Mouse (Mus musculus): ENCODE results near the gene Chmp2a.

Chmp2a gene

DNA sequence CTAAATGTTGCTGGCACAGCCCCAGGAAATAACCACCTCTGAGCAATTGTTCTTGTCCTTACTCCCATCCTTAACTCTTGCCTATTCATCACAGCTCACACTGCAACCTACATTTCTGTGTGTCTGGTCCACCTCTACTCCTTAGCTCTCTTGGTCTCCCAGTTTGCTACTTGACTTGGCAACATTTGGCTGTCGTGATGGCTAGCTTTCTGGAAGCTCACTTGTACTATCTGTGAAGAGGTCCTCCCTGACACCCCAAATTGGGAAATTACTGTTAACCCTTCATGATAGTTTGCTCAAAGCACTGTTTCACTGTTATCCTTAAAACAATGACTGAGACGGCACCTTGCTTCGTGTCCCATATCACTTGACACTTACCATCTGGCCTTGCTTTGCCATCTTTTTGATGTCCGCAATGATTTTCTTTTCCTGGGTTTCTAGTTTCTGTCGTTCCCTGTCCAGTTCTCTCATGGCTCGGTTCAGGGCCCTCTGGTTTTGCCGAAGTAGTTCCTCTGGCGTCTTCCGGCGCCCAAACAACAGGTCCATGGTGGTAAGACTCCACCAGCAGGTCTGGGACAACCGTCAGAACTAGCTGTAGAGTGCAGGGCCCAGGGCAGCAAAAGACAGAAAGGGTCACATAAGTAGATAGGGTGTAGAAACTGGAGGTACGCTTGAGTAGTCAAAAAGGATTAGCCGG, 1.0 kb downstream of the Chmp2a start:
- DNase-seq, result peak in 1 of 2 experiments; percentile 28

DNA sequence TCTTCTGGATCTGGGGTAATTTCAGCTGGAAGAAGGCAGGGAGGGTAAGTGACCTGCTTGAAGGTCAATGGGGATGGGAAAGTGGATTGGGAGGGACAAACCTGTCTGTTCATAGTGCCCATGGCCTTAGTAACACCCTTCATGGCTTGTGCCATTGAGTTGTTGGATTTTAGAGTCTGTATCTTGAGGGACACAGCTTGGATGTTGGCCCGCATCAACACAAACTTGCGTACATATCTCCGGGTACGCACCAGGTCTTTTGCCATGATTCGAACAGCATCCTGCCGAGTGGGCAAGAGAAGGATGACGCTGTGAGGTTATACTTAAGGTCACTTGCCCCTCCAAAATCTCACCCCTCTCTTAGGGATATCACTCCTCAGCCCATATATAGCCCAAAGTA, 2.1 kb downstream of the Chmp2a start:
- peak in 1 of 2 experiments; percentile 11 for DNase-seq

DNA sequence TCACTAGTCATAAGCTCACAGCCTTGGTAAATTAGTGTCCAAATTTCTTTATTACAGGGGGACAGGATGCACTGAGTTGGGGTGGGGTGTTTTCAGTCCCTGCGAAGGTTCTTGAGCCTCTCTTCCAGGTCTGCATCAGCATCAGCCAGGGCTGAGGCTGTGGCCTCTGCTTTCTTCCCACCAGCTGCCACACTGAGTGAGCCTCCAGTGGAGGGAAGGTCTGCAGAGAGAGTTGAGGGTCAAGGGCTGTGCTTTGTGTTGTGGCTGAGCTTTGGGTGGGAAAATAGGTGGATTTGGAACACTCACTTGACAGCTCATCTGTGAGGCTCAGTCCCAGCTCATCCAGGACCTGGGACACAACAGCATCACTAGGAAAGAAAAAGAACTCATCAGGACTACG, 2.6 kb downstream of the Chmp2a start:
- no peak for DNase-seq

DNA sequence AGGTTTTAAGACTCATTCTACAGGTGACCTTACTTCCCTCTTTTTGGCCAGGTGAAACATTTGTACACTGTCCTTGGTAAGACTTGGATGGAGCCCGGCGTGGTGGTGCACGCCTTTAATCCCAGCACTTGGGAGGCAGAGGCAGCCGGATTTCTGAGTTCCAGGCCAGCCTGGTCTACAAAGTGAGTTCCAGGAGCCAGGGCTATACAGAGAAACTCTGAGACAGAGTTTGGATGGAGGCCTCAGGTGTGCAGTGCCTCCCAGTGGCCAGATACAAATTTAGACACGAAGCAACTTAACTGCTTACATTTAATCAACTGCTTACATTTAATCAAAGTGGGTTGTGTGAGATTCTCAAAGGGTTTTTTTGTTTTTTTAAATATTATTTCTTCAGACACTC, 3.5 kb downstream of the Chmp2a start:
- peak in 1 of 2 experiments; percentile 14 for DNase-seq

DNA sequence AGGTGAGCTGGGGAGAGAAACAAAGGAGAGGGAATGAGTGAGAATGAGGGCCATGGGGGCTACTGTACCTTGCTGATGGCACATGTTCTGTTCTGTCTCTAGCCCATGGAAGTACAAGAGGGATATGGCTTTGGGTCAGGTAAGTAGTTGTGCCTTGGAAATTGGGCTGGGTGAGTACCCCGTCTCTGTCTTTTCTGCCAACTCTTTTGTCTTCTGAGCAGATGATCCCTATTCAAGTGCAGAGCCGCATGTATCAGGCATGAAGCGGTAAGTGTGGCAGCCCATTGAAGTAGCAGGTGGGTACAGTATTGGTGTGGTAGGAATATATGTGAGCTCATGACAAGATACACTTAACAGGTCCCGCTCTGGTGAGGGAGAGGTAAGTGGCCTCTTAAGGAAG, 5.6 kb downstream of the Chmp2a start:
- DNase-seq, result no peak

DNA sequence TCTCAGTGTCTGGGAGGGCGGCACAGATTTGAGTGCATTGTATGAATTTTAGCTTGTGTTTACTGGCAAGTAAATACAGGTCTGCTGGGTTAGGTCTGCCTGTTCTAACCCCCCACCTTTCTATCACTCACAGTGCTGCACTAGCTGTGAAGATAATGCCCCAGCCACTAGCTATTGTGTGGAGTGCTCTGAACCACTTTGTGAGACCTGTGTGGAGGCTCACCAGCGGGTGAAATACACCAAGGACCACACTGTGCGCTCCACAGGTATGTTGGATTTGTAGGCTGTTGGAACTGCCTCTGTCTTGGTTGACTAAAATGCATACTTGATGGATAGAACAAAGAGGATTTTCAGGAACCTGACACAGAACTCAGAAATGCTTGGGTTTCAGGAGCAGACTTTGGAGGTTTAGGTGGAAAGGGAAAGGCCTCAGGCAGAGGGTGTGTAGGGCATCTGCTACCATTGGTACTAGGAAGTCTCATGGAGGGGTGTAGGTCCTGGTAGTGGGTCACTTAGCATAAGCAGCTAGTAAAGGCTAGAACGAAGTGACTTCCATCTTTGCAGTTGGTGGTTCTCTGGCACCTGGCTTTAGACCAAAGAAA, 9.0 kb downstream of the Chmp2a start:
- peak in 1 of 2 experiments; percentile 13 for DNase-seq

DNA sequence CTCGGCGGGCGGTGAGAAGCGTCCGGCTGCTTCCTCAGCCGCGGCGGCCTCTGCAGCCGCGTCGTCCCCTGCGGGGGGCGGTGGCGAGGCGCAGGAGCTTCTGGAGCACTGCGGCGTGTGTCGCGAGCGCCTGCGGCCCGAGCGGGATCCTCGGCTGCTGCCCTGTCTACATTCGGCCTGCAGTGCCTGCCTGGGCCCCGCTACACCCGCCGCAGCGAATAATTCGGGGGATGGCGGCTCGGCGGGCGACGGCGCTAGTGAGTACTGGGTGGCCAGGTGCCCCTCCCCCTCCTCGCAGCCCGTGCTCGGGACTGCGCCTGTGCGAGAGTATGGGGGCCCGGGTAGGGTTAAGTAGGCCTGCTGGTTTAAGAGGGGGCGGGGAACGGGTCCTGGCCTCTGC, 9.8 kb downstream of the Chmp2a start:
- DNase-seq, result peak; percentile 79 to 84

DNA sequence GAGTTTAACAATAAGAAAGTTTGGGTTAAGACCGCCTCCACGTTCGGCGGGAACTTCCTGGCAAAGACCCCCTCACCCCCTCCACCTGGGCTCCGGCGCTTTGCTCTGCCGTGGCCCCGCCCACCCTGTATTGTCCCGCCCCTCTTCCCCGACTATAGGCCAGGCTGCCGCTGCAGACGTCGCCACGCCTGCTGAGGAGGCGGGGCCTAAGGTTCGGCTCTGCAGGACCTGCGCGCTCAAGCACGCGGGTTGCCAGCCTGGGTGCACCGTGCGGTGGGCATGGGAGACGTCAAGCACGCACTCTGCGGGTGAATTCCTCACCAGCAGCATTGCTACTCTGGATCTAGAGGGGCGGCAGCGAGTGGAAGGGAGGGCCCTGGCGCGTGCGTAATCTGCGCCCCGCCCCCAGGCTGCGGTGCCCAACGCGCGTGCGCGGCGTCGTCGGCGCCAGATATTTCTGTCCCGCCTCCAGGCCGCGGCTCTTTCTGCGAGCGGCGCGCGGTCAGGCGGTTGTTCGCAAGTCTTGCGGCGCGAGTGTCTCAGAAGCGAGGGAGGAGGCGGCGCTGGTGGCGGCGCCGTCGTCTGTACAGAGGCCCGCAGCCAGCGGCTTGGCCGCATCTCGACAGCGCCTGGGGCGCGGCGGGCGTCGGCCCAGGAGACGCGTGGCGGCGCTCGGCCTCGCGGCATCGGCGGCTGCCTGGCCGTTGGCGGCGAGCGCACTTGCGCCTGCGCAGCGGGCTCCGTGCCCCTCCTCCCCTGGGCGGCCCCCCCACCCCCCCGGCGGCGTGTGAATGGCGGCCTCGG, 10.5 kb downstream of the Chmp2a start:
- peak; percentile 89 to 98 for DNase-seq

DNA sequence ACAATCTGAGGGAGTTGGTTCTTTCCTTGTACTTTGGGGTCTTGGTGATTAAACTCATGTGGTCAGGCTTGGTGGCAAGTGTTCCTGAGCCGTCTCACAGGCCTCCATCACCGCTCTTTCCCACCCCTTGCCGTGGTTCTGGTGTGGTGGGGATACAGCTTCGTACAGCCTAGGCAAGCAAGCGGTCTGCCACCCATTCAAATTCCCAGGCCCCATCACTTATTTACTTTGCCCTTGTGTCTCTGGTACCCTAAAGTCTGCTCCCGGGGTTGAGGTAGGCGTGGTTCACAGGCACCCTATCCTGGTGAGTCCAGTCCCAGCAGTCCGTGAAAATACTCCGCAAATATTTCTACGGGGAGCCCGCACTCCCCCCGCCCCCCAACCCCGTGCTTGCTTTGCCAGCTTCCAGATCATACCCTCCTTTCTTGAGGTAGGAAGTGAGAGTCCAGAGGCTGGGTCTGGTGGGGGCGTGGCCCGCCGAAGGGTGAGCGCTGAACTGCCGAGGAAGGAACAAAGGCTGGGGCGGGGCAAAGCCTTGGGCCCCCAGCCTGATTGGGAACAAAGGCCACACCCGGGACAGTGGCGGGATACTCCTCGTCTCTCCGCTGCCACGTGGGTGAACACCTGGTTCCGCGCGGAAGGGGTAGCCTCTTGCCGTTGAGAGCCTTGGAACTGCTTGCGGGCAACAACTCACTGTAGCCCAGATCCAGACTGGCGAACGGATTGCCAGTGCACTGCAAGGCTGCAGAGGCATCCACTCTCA, 11.7 kb downstream of the Chmp2a start:
- peak; percentile 53 to 59 for DNase-seq

DNA sequence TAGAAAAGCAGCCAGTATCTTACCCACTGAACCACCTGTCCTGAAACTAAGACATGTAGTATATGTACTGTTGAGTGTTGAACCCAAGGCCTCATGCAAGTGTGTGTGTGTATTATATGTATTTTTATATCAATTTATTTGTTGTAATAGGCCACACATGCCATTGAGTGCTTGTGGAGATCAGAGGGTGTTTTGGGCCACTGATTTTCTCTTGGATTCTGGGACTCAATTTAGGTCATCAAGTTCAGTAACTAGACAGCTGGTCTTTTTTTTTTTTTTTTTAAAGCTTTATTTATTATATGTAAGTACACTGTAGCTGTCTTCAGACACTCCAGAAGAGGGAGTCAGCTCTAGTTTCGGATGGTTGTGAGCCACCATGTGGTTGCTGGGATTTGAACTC, 19.4 kb downstream of the Chmp2a start:
- DNase-seq, result no peak

DNA sequence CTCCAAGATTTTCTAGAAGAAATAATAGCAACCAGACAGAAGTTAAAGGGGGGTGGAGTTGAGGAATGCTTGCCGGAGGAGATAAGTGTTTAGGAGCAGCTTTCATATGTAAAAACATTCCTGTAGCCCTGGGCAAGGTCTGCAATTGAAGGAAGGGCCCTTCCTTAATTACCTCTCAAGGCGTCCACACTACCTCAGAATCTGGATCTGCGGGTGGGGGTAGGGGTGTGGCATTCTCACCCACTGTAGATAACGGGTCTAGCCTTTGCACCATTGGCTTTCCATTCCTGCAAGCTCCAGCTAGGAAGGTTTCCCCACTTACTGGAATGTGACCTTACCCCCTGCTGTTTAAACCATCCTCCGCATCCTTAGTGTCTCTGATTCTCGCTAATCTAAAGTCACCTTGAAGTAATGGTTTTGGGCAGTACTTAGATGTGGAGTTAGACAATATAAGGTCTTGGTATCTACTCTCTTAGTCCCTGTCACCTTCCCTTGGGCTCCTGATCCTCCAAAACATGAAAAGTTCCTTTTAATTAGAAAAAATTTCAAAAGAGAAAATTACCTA, 20.2 kb downstream of the Chmp2a start:
- no peak for DNase-seq

DNA sequence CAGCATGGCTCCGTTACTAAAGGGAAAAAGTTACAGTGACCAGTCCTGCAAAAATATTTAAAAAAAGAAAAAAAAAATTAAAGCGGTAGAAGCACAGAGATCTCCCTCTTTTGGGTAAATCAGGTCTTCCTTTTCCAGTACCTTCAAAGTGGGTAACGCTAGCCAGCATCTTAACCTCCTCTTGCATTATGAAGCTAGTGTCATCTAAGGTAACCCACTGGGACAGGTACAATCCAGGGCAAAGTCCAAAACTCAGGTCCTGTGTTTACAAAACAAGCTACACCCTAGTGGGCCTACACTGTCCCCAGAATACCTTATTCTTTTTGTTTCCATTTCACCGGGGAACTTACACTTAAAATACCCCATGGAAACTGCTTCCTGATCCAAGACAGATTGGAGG, 20.9 kb downstream of the Chmp2a start:
- no peak for DNase-seq

DNA sequence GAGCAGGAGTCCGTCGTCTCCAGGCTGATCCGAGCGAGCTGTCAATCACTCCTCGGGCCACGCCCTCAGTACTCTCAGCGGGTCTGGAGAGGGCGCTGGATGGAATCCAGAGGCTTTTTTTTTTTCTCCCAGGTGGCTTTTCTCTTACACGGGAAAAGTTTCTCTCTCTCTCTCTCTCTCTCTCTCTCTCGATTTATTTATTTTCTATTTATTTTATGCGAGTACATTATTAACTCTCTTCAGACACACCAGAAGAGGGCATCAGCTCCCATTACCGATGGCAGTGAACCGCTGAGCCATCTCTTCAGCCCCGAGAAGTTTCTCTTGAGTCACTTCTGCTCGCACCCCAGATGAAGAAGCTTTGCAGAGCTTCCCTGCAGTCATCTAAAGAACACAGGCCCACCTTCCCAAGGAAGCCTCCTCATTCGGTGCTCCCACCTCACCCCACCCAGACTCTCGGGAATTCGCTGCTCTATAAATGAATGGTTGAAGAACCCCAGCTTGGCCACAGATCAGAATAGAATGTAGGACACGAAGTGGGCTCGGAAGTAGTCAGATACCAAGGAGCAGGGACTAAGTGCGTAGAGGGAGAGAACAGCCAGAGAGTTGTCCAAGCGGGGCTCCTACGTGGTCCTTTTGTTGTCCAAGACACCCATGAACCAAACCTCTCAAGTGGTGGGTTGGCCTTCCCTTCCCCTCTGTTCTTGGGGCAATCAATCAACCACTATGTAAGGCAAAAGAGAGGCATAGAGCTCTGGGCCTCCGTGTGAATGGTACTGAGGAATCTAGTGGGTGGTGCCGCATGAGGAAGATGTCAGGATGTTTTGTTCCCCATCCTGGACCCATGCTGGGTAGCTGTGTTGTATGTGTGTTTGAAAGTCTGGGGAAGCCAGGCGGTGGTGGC, 24.4 kb downstream of the Chmp2a start, which contains the start of gene Zbtb45:
Zbtb45 (minus strand) TSS at position 30 of the 904 bp plus-strand sequence.
- DNase-seq, result peak in 1 of 2 experiments; percentile 40

DNA sequence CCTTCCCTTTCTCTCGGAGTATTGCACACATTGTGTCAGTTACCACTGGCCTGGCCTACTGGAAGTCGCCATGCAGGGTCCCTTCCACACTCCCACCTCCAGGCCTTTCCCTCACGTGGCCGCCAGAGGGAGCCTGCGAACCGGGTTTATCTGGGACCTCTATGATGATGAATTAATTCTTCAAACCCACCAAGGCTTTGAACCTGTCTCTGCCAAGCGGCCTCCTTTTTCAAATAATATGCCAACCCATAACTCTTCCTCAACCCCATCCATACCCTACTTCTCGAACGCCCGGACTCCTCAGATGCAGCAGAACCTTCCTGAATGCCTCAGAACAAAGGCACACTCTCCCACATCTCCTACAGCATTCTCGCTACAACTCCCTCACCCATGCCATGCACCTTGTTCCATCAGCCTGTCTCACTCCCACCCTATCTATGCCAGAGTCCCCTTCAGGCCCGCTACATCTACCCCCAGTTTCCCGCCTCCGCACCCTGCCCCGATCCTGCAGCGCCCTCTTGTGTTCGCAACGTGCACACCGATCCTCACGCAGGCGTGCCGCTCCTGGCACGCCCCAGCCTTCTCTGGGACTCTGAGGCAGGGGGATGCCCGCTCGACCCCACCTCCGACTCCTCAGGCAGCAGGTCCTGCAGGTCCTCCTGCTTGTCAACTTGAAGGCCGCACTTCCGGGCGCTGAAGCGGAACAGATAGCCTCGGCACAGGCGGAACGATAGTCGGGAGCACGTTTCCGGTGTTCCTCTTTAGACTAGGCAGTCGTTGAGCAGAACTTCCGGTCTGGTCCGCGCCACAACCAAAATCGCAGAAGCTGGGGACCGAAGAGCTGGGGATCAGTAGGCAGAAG, 25.2 kb downstream of the Chmp2a start:
- DNase-seq, result peak; percentile 89 to 92

DNA sequence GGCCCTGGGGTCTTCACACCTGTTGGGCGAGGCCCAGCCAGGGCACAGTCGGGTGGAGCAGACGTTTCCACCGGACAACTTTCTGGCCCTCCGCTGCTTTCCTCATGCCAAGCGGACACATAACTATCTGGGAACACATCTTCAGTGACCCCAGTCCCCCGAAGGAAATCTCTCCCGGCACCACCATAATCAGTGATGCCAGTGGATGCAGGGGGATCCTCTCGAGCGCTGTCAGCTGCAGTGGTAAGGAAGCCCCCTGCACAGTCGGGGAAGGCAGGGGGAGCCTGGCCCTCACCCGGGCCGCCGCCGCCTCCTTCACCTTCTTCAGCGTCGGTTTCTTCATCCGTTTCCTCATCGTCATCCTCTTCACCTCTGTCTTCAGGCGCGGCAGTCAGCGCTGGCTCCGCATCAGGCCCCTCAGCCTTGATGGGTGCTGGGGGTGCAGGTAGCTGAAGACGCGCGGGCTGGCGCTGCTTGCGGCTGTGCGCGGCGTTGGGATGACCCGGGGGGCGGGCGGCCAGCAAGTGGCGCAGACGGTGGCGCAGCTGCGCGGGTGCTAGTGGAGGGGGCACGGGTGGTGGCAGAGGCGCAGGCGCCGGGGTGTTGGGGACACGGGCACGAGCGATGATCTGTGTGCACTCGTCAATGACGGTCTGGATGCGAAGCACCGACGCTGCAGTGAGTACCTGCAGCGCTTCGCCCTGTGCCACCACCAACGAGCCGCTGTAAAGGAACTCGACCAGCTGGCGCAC, 27.1 kb downstream of the Chmp2a start:
- peak in 1 of 2 experiments; percentile 39 for DNase-seq

DNA sequence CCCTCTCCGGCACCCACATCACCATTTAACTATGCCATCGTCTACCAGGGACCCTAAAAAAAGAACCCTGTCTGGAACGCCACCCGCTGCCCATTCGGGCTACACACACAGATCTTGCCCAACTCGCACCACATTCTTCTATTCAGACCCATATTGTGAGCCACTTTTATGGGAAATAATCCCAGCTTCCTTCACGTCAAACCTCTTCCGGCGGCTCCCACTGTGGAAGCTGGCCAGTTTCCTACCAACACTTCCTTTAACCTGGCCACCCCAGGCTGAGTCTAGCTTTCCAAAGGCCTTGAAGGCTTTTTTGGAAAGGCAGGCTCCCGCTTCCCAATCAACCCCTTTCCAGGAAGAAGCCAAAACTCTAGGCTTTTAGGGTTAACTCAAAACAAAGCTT, 28.1 kb downstream of the Chmp2a start:
- peak in 1 of 2 experiments; percentile 11 for DNase-seq

DNA sequence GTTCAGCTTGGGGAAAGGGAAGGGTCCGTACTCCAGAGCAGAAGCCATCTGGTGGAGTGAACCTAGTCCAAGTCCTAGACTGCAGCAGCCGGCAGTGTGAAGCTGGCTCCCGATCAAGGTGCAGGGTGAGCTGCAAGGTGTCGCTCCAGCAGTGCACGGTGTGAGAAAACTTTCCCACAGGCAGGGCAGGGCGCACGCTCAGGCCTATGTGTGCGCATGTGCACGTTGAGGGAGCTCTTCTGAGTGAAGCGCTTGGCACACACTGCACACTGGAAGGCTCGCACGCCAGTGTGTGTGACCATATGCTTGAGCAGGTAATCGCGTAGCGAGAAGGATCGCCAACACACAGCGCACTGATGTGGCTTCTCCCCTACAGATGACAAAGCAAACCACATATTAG, 28.6 kb downstream of the Chmp2a start:
- DNase-seq, result peak; percentile 46

DNA sequence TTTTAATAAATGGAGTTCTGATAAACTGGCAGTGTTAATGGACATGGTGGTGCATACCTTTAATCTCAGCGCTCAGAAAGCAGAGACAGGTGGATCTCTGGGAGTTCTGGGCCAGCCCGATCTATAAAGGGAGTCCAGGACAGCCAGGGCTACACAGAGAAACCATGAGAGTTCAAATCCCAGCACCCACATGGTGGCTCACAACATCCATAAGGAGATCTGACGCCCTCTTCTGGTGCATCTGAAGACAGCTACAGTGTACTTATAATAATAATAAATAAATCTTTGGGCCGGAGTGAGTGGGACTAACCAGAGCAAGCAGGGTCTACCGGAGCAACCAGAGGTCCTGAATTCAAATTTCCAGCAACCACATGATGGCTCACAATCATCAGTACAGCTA, 31.2 kb downstream of the Chmp2a start:
- no peak for DNase-seq

DNA sequence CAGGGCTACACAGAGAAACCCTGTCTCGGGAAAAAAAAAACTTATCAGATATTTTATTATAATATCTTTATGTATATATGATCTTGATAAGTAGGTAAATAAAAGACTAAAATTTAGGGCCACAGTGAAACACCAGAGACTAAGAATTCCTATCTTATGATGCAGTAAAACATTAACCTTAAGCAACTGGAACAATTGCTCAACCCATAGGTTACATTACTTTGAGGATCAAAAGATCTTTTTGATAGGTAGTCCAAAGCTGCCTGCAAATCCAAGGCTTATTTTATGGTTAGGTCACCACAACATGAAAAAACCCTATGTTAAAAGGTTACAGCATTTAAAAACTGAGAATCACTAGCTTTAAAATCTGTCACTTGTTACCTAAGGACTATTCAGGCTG, 33.0 kb downstream of the Chmp2a start:
- DNase-seq, result no peak

DNA sequence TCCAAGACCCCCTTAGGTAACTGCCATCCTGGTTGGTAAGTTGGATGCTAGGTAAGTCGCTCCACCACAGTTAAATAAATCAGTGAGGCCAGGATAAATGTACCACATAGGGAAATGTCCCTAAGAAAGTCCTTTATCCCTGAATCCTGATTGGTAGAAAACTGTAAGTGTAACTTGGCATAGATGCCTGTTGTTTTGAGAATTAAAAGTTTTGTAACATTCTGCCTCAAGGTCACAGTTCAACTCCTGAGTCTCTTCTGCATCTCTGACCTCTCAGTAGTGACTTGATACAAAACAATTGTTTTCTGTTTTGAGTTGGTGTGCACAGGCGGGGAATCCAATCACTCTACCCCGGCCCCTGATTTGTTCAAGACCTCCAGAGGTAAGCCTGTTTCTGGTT, 35.8 kb downstream of the Chmp2a start, which contains the start of gene Trim28:
Trim28 (plus strand) TSS at position 264 of the 400 bp plus-strand sequence.
- DNase-seq, result no peak
